Mouse (Mus musculus): ENCODE measurements around the gene Prc1. TPM values are rescaled to one million over a fixed set of nuclear protein-coding genes. Genes with fewer than 3 reads are reported as not detected.
A peak's percentile ranks its signal among the peaks of the same experiment; 100 is the strongest.

Gene Prc1
- polyA plus RNA-seq, 1 experiment, result 12.2 TPM

GRCm38 (mm10) chr7:80331433-80331832 is 37.2 kb downstream of the Prc1 start:
- WGBS, result 97% methylated on average over 19 of the region's 19 CpGs
- Histone ChIP-seq H3K27ac (ENCODE audit: insufficient read depth, low read length) (no peak overlapping the region), H3K4me3 (ENCODE audit: extremely low read depth, insufficient read depth, insufficient read length) (no peak overlapping the region), H3K4me1 (ENCODE audit: control insufficient read depth, insufficient read depth, insufficient read length) (no peaks in the 10 kb centered on the region), H3K27me3 (ENCODE audit: control insufficient read depth, insufficient read depth, low read length) (no peaks in the 10 kb centered on the region), H3K36me3 (ENCODE audit: control insufficient read depth, insufficient read depth, low read length) (peaks cover 71% of the 10 kb centered on the region)
- no peak for DNase-seq (ENCODE audit: low read depth in 1 of 2, low spot score in 2 of 2)
- no peak for TF ChIP-seq POLR2A (IDR thresholded peaks at IDR 0.05; ENCODE audit: low read depth, low read length)
- TF ChIP-seq CTCF (IDR thresholded peaks at IDR 0.05; ENCODE audit: extremely low read depth, insufficient read depth, insufficient read length, insufficient replicate concordance), result no peak

- Histone ChIP-seq H3K4me3 (ENCODE audit: extremely low read depth, insufficient read depth, insufficient read length) (no peak overlapping the region), H3K36me3 (ENCODE audit: control insufficient read depth, insufficient read depth, low read length) (peaks cover 62% of the 10 kb centered on the region), H3K27me3 (ENCODE audit: control insufficient read depth, insufficient read depth, low read length) (no peaks in the 10 kb centered on the region), H3K4me1 (ENCODE audit: control insufficient read depth, insufficient read depth, insufficient read length) (peaks cover 8% of the 10 kb centered on the region), H3K27ac (ENCODE audit: insufficient read depth, low read length) (no peak overlapping the region)
- DNase-seq (ENCODE audit: low read depth in 1 of 2, low spot score in 2 of 2), result no peak
- TF ChIP-seq POLR2A (IDR thresholded peaks at IDR 0.05; ENCODE audit: low read depth, low read length), result no peak
- TF ChIP-seq CTCF (IDR thresholded peaks at IDR 0.05; ENCODE audit: extremely low read depth, insufficient read depth, insufficient read length, insufficient replicate concordance), result no peak
- 88% methylated on average over 4 of the region's 4 CpGs for WGBS
Measured at GRCm38 (mm10) chr7:80334848-80335247, 40.6 kb downstream of the Prc1 start.

GRCm38 (mm10) chr7:80336932-80337331 is 42.7 kb downstream of the Prc1 start:
- TF ChIP-seq CTCF (IDR thresholded peaks at IDR 0.05; ENCODE audit: extremely low read depth, insufficient read depth, insufficient read length, insufficient replicate concordance), result no peak
- TF ChIP-seq POLR2A (IDR thresholded peaks at IDR 0.05; ENCODE audit: low read depth, low read length), result no peak

GRCm38 (mm10) chr7:80339371-80339770 is 45.1 kb downstream of the Prc1 start:
- H3K36me3 ChIP-seq (ENCODE audit: control insufficient read depth, insufficient read depth, low read length), result peaks cover 25% of the 10 kb centered on the region

More at GRCm38 (mm10) chr7:80336932-80337331, 42.7 kb downstream of the Prc1 start:
- no peaks in the 10 kb centered on the region for H3K27me3 ChIP-seq (ENCODE audit: control insufficient read depth, insufficient read depth, low read length)
- 79% methylated on average over 3 of the region's 3 CpGs for WGBS
- no peak overlapping the region for H3K27ac ChIP-seq (ENCODE audit: insufficient read depth, low read length)
- H3K4me3 ChIP-seq (ENCODE audit: extremely low read depth, insufficient read depth, insufficient read length), result no peak overlapping the region
- DNase-seq (ENCODE audit: low read depth in 1 of 2, low spot score in 2 of 2), result no peak
- H3K36me3 ChIP-seq (ENCODE audit: control insufficient read depth, insufficient read depth, low read length), result peaks cover 43% of the 10 kb centered on the region
- peaks cover 8% of the 10 kb centered on the region for H3K4me1 ChIP-seq (ENCODE audit: control insufficient read depth, insufficient read depth, insufficient read length)

GRCm38 (mm10) chr7:80339793-80340628 is 45.8 kb downstream of the Prc1 start:
- H3K36me3 ChIP-seq (ENCODE audit: control insufficient read depth, insufficient read depth, low read length), result peaks cover 20% of the 10 kb centered on the region
- H3K4me3 ChIP-seq (ENCODE audit: extremely low read depth, insufficient read depth, insufficient read length), result peak overlapping the region; percentile 70
- under 1% methylated on average over 45 of the region's 45 CpGs for WGBS
- peak; percentile 96 to 98 for DNase-seq (ENCODE audit: low read depth in 1 of 2, low spot score in 2 of 2)
- TF ChIP-seq CTCF (IDR thresholded peaks at IDR 0.05; ENCODE audit: extremely low read depth, insufficient read depth, insufficient read length, insufficient replicate concordance) (peak; percentile 78), POLR2A (IDR thresholded peaks at IDR 0.05; ENCODE audit: low read depth, low read length) (peak; percentile 61; the same call in 1 of the 2 replicates)
- H3K27me3 ChIP-seq (ENCODE audit: control insufficient read depth, insufficient read depth, low read length), result no peaks in the 10 kb centered on the region
- H3K27ac ChIP-seq (ENCODE audit: insufficient read depth, low read length), result peak overlapping the region; percentile 88
- H3K4me1 ChIP-seq (ENCODE audit: control insufficient read depth, insufficient read depth, insufficient read length), result peaks cover 14% of the 10 kb centered on the region

More at GRCm38 (mm10) chr7:80339371-80339770, 45.1 kb downstream of the Prc1 start:
- Histone ChIP-seq H3K27ac (ENCODE audit: insufficient read depth, low read length) (no peak overlapping the region), H3K27me3 (ENCODE audit: control insufficient read depth, insufficient read depth, low read length) (no peaks in the 10 kb centered on the region), H3K4me1 (ENCODE audit: control insufficient read depth, insufficient read depth, insufficient read length) (peaks cover 14% of the 10 kb centered on the region), H3K4me3 (ENCODE audit: extremely low read depth, insufficient read depth, insufficient read length) (peak overlapping the region; percentile 51)
- no peak for DNase-seq (ENCODE audit: low read depth in 1 of 2, low spot score in 2 of 2)
- no peak for TF ChIP-seq POLR2A (IDR thresholded peaks at IDR 0.05; ENCODE audit: low read depth, low read length)
- no peak for TF ChIP-seq CTCF (IDR thresholded peaks at IDR 0.05; ENCODE audit: extremely low read depth, insufficient read depth, insufficient read length, insufficient replicate concordance)
- WGBS, result 6% methylated on average over 17 of the region's 17 CpGs

- peak; percentile 74 to 81 for DNase-seq (ENCODE audit: low read depth in 1 of 2, low spot score in 2 of 2)
- H3K4me3 ChIP-seq (ENCODE audit: extremely low read depth, insufficient read depth, insufficient read length), result peak within 1 kb of the TSS; percentile 70
- peaks cover 14% of the 10 kb centered on the region for H3K36me3 ChIP-seq (ENCODE audit: control insufficient read depth, insufficient read depth, low read length)
- H3K27me3 ChIP-seq (ENCODE audit: control insufficient read depth, insufficient read depth, low read length), result no peaks in the 10 kb centered on the region
- TF ChIP-seq POLR2A (IDR thresholded peaks at IDR 0.05; ENCODE audit: low read depth, low read length) (no peak), CTCF (IDR thresholded peaks at IDR 0.05; ENCODE audit: extremely low read depth, insufficient read depth, insufficient read length, insufficient replicate concordance) (peak; percentile 66; the same call in 1 of the 2 replicates)
- H3K27ac ChIP-seq (ENCODE audit: insufficient read depth, low read length), result peak within 1 kb of the TSS; percentile 88
- H3K4me1 ChIP-seq (ENCODE audit: control insufficient read depth, insufficient read depth, insufficient read length), result peaks cover 14% of the 10 kb centered on the region
- under 1% methylated on average over 11 of the region's 11 CpGs for WGBS
Measured at GRCm38 (mm10) chr7:80340793-80341192, 46.5 kb downstream of the Prc1 start, which contains the start of gene Unc45a. Gene Unc45a (minus strand): TSS chr7:80341005.
